Mouse (Mus musculus): Measurements from ENCODE around the gene Tmigd3. TPM values are rescaled to one million over a fixed set of nuclear protein-coding genes. Genes with fewer than 3 reads are reported as not detected.
"Not testable (repeated sequence)": the region's sequence is repeated elsewhere in the genome, so short reads cannot be mapped to it uniquely, and the experiment has no call there.

Tmigd3 gene
- total RNA-seq, 4 experiments from 2014 or later, result 0.27 to 0.62 (median 0.41) TPM; not detected in 1

GRCm38 (mm10) chr3:105900266-105900665 lies 29.6 kb downstream of the Tmigd3 start:
- DNase-seq (ENCODE audit: low spot score), result no peak

GRCm38 (mm10) chr3:105900716-105901115 lies 30.0 kb downstream of the Tmigd3 start:
- no peak for DNase-seq (ENCODE audit: low spot score)

- DNase-seq (ENCODE audit: low spot score), result no peak
These were observed 30.8 kb downstream of the Tmigd3 start for GRCm38 (mm10) chr3:105901468-105901867.

- DNase-seq (ENCODE audit: low spot score), result no peak
These were observed 33.5 kb downstream of the Tmigd3 start for GRCm38 (mm10) chr3:105904213-105904612.

- no peak for DNase-seq (ENCODE audit: low spot score)
These were observed 34.0 kb downstream of the Tmigd3 start for GRCm38 (mm10) chr3:105904721-105905120.

GRCm38 (mm10) chr3:105907956-105908655 lies 37.4 kb downstream of the Tmigd3 start:
- DNase-seq (ENCODE audit: low spot score), result no peak

- no peak for DNase-seq (ENCODE audit: low spot score)
These were observed 38.3 kb downstream of the Tmigd3 start for GRCm38 (mm10) chr3:105908976-105909375.

GRCm38 (mm10) chr3:105910519-105911190 lies 40.0 kb downstream of the Tmigd3 start:
- no peak for DNase-seq (ENCODE audit: low spot score)

- no peak for DNase-seq (ENCODE audit: low spot score)
These were observed 41.6 kb downstream of the Tmigd3 start for GRCm38 (mm10) chr3:105912097-105912880.

- DNase-seq (ENCODE audit: low spot score), result no peak
These were observed 43.4 kb downstream of the Tmigd3 start for GRCm38 (mm10) chr3:105913839-105914681.

- no peak for DNase-seq (ENCODE audit: low spot score)
These were observed 44.6 kb downstream of the Tmigd3 start for GRCm38 (mm10) chr3:105915281-105915680.

GRCm38 (mm10) chr3:105916455-105916854 lies 45.8 kb downstream of the Tmigd3 start:
- not testable (repeated sequence) for DNase-seq (ENCODE audit: low spot score)

GRCm38 (mm10) chr3:105917656-105918354 lies 47.1 kb downstream of the Tmigd3 start:
- no peak for DNase-seq (ENCODE audit: low spot score)

- no peak for DNase-seq (ENCODE audit: low spot score)
These were observed 47.6 kb downstream of the Tmigd3 start for GRCm38 (mm10) chr3:105918355-105918745.

- not testable (repeated sequence) for DNase-seq (ENCODE audit: low spot score)
These were observed 50.0 kb downstream of the Tmigd3 start for GRCm38 (mm10) chr3:105920743-105921142.

- DNase-seq (ENCODE audit: low spot score), result no peak
These were observed 51.3 kb downstream of the Tmigd3 start for GRCm38 (mm10) chr3:105921959-105922358.

- DNase-seq (ENCODE audit: low spot score), result no peak
These were observed 53.9 kb downstream of the Tmigd3 start for GRCm38 (mm10) chr3:105924616-105925015.

- no peak for DNase-seq (ENCODE audit: low spot score)
These were observed 57.0 kb downstream of the Tmigd3 start for GRCm38 (mm10) chr3:105927561-105928194.

- no peak for DNase-seq (ENCODE audit: low spot score)
These were observed 57.5 kb downstream of the Tmigd3 start for GRCm38 (mm10) chr3:105928195-105928569.

GRCm38 (mm10) chr3:105928781-105929180 lies 58.1 kb downstream of the Tmigd3 start:
- no peak for DNase-seq (ENCODE audit: low spot score)
